Mouse (Mus musculus) lung, postnatal 4 days (tissue): ENCODE measurements around the gene Olfr1443.
"Not testable (repeated sequence)": the region's sequence is repeated elsewhere in the genome, so short reads cannot be mapped to it uniquely, and the experiment has no call there.

Source experiments
- DNase-seq, 2 experiments: peaks; one replicate each; pipeline ENCODE4 v3.0.0; 2021

Gene Olfr1443

DNA sequence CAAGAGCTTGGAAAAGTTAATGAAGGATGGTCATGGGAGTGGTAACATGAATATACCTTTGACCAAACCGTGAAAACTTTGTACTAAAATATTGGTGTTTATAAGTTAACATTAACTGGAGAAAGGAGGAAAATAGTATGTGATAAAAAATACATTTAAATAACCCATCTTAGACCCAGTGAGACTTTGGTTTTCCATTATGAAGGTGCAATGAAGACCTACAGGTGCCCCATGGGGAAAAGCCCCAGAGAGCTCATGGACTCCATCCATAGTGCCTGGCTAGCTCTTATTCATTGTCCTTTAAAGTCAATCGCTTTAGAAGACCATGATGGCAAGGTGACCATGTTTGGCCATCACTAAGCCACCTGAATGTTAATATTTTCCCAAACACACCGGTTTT lies at the start of gene Olfr1443:
Gene Olfr1443, plus strand, starts transcription at position 301 of the 400 bp plus-strand sequence.
- no peak for DNase-seq

- no peak for DNase-seq
These were observed 44.7 kb upstream of the Olfr1443 start, which contains the start of gene Glyat for GRCm38 (mm10) chr19:12633176-12633575. Gene Glyat, plus strand, starts transcription at chr19:12633308.

DNA sequence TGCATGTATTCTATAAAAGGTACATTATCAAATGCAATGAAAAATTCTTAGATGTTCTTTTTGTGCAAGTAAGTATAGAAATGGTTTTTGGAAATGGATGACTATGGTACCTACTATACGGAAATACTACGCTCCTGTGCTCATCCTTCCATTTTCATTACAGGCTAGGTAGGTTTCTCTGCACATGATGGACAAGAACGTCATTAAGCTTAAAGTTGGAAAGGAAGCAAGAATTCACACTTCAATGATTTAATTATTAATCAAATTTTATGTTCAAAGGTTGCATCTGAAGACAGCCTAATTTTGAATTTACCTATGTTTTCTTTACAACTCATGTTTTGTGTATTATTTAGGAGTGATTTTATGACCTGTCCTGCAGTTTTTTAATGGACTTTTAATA lies 43.7 kb upstream of the Olfr1443 start:
- DNase-seq: no peak

- no peak for DNase-seq
These were observed 42.9 kb upstream of the Olfr1443 start for GRCm38 (mm10) chr19:12634963-12635362.

- DNase-seq: no peak
These were observed 41.0 kb upstream of the Olfr1443 start for GRCm38 (mm10) chr19:12636863-12637262.

- DNase-seq: no peak
These were observed 39.9 kb upstream of the Olfr1443 start for GRCm38 (mm10) chr19:12638049-12638448.

- no peak for DNase-seq
These were observed 28.4 kb upstream of the Olfr1443 start for GRCm38 (mm10) chr19:12649511-12649910.

DNA sequence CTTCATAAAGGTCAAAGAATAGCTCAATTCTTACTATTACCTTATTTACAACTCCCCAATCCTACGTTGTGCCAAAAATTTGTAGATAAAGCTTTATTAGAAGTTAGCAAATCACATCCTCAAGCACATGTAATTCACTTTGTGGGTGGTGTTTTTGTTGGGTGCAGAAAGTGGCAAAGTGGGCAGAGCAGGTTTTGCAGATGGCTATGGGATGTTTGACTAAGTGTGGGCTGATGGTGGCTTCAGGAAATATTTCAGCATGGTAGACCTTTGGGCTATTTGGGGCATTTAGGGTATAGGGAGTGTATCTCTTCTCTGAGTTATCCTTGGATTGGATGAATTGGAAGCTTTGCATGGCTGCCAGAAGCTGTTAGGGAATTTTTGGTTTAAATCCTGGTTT lies 11.8 kb upstream of the Olfr1443 start:
- no peak for DNase-seq

DNA sequence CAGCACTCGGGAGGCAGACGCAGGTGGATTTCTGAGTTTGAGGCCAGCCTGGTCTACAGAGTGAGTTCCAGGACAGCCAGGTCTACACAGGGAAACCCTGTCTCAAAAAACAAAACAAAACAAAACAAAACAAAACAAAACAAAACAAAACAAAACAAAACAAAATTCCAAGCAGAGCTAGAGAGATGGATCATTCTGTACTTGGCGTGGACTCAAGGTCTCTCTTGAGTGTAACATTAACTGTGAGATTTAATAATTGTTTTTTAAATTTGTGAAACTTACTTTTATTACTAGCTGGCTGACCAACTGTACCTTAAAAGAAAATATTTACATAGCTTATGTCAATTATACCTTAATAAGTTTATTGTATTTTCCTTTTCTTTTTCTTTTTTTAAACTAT lies 9.3 kb upstream of the Olfr1443 start:
- not testable (repeated sequence) for DNase-seq

- no peak for DNase-seq
These were observed 7.8 kb upstream of the Olfr1443 start, which contains the start of gene Olfr1442 for GRCm38 (mm10) chr19:12670139-12670538. Gene Olfr1442, plus strand, starts transcription at chr19:12670439.

DNA sequence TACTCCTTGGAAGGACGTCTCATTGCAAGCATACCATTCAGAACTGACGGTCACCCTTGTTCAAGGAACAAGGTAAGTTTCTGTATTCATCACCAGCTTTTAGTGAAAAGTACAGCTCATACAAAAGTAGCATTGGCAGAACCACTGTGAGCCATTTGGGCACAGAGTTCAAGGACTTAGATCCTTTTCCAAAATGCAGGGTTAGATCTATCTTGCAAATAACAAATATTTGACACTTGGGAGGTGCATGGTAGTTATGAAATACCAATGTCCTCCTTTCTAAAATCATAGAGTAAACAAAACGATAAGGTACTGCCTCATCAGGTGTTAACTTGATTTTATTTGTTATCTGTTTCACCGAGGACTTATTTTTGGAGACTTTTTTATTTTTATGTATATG lies 6.9 kb upstream of the Olfr1443 start:
- DNase-seq: no peak

DNA sequence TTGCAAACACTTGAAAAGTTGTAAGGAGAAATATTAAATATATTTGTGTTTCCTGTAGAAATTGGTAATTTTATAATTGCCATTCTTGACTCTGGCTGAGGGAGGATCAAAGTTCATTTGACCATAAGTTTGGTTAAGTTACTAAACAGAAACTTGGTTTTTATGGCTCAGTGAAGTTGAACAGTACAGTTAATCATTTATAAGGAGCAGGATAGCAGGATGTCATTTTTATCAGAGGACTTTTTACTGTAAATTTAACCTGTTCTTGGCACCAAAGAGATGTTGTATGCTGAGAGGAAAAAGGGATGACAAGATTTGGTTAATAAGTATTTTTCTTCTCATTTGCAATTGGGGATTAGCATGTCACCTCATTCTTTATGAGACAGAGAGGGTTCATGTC lies 6.7 kb downstream of the Olfr1443 start:
- DNase-seq: no peak

GRCm38 (mm10) chr19:12685231-12685630 lies 7.3 kb downstream of the Olfr1443 start:
- DNase-seq: no peak

GRCm38 (mm10) chr19:12695590-12695989 lies 17.7 kb downstream of the Olfr1443 start, which contains the start of gene Keg1:
Gene Keg1, plus strand, starts transcription at chr19:12695786.
- DNase-seq: no peak

DNA sequence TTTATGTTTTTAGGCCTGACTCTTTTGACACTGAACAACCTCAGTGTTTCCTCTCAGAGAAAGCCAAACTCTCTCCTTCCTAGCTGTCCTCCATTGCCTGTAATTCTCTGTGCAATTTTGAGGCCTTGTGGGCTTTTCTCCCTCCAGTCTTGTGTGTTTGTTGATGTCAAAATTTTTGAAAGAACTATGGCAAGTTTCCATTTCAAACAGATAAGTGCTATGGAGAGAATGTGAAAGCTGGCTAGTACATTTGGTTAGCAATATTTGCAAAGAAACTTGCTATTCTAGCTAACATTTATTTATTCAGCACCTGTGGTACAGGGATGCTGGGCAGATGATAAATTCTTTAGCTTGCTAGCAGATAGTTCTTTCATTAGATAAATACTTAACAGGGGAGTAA lies 18.3 kb downstream of the Olfr1443 start:
- DNase-seq: no peak

- DNase-seq: no peak
These were observed 30.5 kb downstream of the Olfr1443 start for GRCm38 (mm10) chr19:12708458-12708857.

DNA sequence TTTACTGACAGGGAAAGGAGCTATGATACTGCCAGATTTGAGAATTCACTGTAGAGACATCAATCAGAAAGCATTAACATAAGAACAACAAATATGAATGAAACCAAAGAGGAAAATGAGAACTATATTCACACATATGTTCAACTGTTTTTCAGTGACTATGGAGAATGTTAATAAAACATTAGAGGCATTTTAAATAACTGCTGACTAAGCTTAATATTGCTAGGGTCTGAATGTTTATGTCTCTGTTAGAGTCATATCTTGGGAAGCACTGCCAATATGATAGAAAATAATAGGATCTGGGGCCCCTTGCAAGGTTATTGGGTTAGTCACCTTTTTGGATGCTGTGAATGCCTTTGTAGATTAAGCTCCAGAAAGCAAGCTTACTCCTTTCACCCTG lies 31.1 kb downstream of the Olfr1443 start:
- DNase-seq: no peak

DNA sequence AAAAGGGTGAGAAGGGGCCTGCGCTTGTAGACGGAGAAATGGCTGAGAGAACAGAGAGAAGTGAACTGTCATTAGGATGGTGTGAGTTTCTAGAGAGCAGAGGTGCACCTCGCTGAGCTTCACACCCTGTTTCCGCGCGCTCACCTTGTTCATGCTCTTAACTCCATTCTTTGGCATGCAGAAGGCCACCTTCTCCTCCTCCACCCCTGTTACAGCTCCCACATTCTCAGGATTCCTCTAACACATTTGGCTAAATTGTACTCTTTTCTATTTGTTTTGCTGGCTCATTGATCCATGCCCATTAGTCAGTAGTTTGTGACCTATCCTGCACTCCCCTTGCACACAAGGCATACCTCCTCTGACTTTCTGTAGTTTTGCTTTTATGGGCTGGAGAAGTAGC lies 41.3 kb downstream of the Olfr1443 start:
- DNase-seq: no peak

DNA sequence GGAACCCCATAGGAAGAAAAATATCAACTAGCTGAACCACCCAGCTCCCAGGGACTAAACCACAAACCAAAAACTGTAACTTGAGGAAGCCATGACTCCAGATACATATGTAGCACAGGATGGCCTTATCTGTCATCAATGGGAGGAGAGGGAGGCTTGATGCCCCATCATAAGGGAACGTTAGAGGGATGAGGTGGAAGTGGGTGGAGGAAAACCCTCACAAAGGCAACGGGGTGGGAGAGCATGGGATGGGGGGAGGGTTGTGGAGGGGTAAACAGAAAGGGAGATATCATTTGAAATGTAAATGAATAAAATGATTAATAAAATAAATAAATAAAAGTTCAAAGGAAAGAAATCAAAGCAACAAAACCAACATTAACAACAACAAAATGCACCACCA lies 42.6 kb downstream of the Olfr1443 start:
- DNase-seq: no peak

- not testable (repeated sequence) for DNase-seq
These were observed 43.0 kb downstream of the Olfr1443 start for GRCm38 (mm10) chr19:12720919-12721318.

- not testable (repeated sequence) for DNase-seq
These were observed 43.7 kb downstream of the Olfr1443 start for GRCm38 (mm10) chr19:12721596-12721995.

DNA sequence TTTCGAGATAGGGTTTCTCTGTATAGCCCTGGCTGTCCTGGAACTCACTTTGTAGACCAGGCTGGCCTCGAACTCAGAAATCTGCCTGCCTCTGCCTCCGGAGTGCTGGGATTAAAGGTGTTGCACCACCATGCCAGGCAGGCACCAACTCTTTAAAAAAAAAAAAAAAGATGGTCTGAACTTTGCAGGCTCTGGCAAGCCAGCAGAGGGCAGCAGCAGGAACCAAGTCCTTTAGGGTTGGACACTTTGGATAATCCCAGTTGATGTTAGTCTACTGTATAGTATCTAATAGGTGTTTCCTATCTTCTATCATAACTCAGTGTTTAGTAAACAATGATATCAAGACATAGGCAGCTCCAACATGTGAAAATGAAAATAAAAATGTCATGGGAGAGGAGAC lies 44.4 kb downstream of the Olfr1443 start:
- peak; percentile 32 to 45 for DNase-seq

- DNase-seq: no peak
These were observed 47.9 kb downstream of the Olfr1443 start for GRCm38 (mm10) chr19:12725851-12726250.

- DNase-seq: no peak
These were observed 53.1 kb downstream of the Olfr1443 start for GRCm38 (mm10) chr19:12731036-12731435.

DNA sequence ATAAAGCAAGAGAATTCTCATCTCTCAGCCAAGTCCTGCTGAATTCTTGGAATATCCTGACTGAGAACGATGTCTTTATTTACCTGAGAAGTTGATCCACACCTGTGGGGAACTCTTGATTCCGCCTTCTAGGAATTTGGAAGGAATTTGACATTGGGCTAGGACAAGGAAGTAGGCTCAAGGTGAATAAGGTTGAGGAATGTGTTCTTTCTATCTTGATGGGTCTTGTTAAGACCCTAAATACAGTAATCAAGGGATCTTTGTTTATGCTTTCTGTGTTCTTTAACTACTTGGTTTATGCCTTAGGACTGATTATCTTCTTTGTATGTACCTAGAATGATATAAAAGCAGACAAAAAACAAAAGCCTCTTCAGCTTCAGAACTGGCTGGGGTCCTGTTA lies 54.0 kb downstream of the Olfr1443 start:
- no peak for DNase-seq
